Mouse (Mus musculus): ENCODE results near the gene Otud4.
"Not testable (repeated sequence)": the region's sequence is repeated elsewhere in the genome, so short reads cannot be mapped to it uniquely, and the experiment has no call there.

Otud4 gene

DNA sequence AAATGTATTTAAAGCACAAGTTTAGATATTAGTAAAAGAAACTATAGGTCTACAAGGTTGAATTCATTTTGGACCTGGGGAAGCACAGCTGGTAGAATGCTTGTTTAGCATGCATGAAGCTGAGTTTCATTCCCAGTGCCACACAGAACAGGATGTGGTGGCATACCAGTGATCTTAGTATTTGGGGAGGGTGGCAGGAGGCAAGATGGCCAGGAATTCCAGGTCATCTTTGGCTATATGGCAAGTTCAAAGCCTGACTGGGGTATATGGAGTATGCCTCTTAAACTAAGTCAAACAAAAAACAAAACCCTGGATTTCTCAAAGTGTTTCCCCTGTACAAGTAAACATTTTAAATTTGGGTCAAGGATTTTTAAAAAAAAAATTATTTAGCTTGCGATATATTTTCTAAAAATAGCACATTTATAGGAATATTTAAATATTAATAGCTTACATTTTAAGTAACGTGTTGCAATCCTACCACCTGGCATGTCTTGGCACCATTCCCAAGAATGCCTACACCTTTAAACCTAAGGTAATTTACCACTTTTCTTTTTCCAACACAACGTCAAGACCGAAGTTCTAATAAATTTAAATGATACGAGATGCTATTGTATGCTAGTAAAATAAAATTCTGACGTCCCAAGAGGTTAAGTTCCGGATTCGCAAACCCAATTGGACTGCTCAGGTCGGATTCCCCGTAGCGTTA is 1.3 kb upstream of the Otud4 start:
- no peak for DNase-seq (ENCODE audit: low read depth, low spot score)

DNA sequence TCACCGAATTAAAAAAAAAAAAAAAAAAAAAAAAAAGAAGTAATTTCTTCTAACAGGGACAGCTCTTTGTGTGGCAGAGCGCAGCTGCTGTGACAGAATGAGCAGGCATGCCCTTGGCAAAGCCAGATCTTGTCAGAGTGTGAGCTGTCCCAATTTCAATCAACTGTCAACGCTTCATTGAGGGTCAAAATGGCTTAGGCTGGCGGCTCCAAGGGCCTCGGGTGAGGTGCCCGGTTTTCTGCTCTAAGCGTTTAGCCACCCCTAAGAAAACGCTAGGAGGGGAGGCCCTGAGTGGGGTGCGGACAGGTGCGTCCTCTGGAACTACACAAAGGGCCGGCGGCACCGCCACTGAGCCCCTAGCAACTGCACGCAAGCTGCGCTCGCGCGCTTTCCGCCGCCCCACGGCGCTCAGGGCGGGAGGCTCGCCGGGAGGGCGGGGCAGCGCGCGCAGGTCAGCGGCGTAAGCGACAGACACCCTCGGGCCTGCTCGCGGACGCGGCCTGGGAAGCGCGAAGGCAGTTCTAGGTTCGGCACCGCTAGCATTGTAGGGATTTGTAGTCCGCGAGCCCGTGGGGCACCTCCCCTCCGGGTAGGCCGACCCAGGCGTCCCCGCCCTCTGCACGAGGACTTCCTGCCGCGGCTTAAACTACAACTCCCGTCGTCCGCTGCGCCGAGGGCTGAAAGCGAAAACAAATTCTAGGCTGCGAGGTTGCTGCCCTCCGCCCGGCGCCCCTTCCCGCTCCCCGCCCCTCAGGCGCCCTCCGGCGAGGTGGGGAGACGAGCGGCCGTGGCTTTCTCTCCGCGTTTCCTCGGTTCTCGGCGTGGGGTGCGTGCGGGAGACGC is 490 bp upstream of the Otud4 start:
- DNase-seq (ENCODE audit: low read depth, low spot score): peak; percentile 99

DNA sequence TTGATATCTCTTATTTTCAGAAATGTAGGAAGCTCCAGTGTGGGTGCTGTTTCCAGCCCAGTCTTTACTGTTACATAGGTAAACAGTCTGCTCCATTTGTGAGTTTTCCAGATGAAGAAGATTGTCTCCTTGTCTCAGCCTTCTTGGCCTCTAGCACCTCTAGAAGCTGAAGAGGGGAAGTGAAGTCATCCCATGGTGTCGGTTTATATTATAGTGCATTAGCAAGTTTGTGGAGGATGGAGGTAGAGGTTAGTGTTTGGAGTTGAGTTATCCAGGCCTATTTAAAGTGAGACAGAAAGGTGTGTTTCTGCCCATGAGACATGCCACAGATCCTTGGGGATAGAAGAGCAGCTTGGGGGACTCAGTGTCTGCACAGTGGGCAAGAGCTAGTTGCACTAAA is 1.7 kb downstream of the Otud4 start:
- DNase-seq (ENCODE audit: low read depth, low spot score): no peak

DNA sequence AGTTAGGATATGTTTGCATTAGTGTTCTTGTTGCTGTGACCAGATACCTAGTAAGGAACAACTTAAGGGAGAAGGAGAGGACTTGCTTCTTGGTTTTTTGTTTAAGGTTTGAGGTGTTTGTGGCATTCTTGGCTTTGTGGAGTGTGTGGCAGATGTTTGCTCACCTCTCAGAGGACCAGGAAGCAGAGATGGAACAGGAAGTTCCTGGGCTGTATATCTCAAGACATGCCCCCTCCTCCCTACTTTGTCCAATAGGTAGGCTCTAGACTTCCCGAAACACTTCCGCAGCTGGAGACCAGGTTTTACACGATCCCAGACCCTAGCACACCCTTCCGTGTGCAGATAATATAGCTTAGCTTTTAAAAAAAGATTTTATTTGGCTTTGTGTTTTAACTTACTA is 10.2 kb downstream of the Otud4 start:
- peak; percentile 22 for DNase-seq (ENCODE audit: low read depth, low spot score)

DNA sequence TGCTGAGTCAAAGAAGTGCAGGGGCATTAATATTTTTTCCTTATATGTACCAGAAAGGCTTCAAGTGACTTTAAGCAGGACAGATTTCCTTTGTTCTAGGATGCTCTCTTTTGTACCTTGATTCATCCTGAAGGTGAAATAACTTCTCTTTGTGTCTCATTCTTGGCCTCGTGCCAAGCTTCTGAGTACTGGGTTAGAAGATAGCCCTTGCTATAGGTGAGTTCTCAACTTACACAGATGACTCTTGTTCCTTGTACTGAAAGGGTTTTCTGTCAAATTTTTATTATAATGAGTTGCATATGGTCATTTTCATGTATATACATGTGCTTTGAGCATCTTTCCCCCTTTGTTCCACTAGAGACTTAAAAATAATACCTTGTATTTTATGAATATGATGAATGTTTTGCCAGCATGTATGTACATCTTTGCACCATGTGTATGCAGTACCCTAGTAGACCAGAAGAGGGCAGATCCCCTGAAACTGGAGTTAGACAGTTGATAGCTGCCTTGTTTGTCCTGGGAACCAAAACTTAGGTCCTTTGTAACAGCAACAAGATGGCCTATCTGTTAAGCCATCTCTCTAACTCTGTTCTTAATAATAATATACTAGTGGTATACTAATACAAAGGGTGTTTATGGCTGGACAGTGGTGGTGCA is 10.9 kb downstream of the Otud4 start:
- DNase-seq (ENCODE audit: low read depth, low spot score): peak; percentile 79

DNA sequence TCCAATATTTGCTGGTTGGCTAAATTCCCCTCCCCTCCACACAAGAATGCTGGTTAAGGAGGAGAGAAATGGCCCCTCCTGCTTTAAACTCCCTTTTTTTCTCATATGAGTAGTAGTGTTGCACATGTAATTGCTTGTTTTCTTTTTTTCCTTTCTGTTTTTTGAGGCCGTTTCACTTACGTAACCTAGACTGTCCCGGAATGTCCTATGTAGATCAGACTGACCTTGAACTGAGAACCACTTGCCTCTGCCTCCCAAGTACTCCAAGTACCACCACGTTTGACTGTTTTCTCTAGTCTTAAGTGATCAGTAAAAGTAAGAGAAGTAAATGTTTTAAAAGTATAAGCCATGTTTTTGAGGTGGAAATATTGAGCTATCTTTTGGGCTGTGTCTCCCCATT is 14.3 kb downstream of the Otud4 start:
- peak; percentile 48 for DNase-seq (ENCODE audit: low read depth, low spot score)

DNA sequence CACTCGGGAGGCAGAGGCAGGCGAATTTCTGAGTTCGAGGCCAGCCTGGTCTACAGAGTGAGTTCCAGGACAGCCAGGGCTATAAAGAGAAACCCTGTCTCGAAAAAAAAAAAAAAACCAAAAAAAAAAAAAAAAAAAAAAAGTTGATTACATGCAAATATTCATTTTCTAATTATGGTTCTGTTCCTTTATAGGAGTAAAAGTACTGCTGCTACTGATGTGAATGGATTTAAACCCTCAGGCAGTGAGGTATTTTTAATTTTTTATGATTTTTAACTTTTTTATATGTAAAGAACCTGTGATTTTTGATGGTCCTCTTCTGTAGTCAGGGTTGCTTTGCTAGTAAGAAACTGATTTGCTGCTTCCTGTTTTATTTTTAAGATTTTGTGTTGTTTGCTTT is 19.3 kb downstream of the Otud4 start:
- not testable (repeated sequence) for DNase-seq (ENCODE audit: low read depth, low spot score)

DNA sequence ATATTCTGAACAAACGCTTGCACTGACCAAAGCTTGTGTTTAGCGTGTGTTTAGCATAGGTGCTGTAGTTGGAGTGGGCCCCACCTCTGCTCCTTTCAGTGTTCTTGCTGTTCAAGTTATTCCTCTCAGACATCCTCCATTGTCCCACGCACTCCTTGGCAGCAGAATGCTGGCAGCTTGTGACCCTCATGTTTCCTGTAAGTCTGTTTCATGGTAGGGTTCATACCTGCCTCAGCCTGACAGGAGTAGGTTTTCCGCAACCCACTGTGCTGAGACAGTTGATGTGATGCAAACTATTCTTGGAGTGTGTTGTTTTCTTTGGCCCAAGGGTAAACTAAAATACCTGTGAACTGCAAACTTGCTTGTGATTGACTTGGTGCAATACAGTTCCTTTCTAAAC is 37.0 kb downstream of the Otud4 start:
- DNase-seq (ENCODE audit: low read depth, low spot score): no peak

DNA sequence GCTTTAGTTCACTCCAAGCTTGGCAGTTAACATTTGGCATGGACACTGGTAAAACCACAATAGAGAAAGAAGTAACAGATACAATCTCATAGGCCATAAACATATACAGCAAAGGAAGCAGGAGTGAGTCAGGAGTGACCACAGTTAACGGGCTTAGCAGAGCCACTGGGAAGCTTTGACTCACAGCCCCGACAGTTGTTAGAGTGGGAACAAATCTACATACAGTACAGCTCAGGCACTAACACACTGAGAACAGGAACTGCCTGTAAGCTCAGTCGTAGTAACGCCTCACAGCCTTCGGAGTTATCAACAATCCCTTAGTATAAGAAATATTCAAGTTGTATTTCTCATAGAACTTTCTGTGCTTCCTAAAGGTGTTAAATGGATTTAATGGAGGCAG is 39.6 kb downstream of the Otud4 start:
- DNase-seq (ENCODE audit: low read depth, low spot score): no peak

DNA sequence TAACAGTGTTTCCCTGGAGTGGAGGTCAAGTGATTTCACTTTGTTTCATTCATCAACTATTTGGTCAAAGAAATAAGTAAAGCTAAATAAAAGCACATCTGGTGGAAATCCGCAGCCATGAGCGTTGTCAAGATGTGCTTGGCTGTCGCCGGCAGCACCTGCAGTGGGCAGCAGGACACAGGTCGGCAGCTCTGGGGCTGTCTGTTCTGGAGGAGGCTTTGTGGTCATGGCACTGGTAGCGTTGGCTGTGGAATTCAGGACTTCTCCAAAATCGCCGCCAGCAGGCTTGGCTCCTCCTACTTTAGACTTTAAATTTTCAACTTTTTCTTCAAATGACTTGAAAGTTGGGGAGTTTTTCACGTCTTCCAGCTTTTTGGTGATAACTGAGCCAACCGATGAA is 40.7 kb downstream of the Otud4 start:
- DNase-seq (ENCODE audit: low read depth, low spot score): peak; percentile 34

DNA sequence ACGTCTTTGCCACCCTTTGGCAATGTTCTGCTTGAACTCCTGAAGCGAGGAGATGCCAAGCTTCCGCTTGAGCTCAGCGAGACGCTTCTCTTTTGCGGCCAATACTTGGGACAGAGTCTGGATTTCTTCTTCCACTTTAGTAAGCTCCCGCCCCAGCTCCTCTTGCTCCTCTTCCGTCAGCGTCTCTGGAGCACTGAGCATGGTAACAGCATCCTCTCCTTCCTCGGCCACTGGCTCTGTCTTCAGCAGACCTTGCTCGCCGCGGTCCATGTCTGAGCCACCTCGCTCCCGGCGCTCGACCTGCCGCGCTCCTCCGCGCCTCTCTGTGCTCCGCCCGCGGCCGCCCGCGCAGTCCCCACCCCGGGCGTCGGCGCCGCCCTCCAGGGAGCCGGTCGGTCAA is 41.1 kb downstream of the Otud4 start:
- peak; percentile 43 for DNase-seq (ENCODE audit: low read depth, low spot score)

DNA sequence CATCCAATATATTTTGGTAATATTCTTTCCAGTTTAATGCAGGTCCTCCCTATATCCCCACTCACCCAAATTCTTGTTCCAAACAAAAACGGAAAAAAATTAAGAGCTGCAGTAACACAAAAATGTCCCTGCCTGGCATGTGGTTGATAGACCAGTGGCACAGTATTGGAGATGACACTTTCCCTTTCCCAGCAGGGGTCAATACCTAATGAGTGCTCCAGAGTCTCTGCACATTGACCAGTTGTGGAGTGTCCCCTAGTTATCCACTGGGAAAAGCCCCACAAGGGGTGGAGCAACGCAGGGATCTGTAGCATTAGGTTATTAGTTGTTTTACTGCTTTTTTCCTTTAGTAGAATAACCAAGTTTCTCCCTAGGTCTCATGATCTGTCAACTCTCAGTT is 41.5 kb downstream of the Otud4 start:
- no peak for DNase-seq (ENCODE audit: low read depth, low spot score)

DNA sequence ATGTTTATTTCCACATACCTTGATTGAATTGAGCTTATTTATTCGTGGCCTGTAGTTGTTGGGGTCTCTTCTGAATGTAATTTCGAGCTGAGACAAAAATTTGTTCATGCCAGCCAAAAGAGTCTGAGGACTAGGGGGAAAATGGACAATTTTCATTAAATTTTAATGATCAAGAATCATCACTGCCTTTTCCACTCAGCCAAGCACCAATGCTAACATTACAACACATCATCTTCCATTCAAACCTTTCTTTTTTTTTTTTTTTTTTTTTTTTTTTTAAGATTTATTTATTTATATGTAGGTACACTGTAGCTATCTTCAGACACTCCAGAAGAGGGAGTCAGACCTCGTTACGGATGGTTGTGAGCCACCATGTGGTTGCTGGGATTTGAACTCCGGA is 46.5 kb downstream of the Otud4 start:
- not testable (repeated sequence) for DNase-seq (ENCODE audit: low read depth, low spot score)

DNA sequence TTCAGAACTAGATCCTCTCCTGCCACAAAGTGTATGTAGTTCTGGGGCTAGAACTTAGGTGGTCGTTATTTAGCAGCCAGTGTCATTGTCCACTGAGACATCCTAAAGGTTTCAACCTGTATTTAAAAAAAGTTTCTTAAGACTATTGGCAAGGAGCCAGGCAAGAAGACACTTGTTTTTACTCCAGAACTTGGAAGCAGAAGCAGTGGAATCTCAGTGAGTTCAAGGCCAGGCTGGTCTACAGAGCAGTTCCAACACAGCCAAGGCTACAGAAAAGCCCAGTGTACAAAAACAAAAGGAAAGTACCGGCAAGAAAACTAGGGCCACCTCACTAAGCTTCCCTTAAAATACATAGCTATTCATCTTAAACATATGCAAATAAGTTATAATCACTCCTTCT is 53.1 kb downstream of the Otud4 start:
- no peak for DNase-seq (ENCODE audit: low read depth, low spot score)

DNA sequence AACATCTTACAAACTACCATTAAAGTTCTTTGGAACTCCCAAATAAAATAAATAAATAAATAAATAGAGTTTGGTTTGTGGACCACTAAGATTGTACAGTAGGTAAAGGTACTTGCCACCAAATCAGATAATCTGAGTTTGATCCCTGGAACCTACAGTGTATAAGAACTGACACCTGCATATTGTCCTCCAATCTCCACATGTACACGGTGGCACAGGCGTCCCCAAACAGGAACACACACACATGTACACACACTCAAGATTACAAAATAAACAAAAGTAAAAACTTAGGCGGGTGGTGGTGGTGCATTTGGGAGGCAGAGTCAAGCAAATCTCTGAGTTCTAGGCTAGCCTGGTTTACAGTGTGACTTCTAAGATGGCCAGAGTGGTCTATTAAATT is 67.3 kb downstream of the Otud4 start:
- DNase-seq (ENCODE audit: low read depth, low spot score): no peak

DNA sequence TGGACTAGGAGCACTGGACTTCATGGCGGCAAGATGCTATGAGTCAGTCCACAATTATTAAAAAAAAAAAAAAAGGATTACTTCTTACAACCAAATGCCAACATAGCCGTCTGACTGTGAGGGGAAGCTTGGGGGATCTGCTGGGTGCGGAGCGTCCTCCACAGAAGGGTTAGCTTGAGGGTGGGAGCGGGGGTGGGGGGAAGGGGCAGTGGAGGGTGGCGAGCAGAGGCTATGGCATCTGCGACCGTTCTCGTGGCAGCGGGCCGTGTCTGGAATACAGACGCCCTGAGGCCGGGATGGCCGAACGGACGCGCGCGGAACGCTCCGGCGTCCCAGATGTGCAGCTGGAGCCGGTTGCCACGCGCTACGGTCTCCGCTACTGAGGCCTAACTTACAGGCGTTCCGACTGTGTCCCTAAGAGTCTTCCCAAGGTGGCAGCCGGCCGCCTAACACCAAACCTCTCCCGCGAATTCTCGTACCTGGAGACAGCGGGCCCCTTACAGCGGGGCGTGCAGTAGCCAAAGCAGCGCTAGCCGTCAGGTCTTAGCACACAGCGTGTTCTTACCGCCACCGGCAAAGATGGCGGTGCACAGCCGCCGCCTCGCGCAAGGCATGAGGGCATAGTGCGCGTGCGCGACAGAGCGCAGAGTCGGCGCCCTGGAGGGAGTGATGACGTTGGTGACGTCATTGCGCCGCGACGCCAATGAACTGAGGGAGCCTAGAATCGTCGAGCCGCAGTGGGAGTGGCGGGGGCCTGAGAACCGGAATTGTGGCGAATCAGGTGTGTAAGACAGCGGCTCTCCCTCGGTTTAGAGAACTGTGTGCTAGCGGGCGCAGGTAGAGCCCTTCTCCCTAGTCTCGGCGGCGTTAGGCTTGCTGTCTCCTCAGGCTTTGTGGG is 71.9 kb downstream of the Otud4 start, which contains the start of the genes Abce1 and Anapc10:
Gene Abce1, minus strand, starts transcription at position 677 of the 898 bp plus-strand sequence.
Gene Anapc10, plus strand, starts transcription at position 757 of the 898 bp plus-strand sequence.
- DNase-seq (ENCODE audit: low read depth, low spot score): peak; percentile 99

DNA sequence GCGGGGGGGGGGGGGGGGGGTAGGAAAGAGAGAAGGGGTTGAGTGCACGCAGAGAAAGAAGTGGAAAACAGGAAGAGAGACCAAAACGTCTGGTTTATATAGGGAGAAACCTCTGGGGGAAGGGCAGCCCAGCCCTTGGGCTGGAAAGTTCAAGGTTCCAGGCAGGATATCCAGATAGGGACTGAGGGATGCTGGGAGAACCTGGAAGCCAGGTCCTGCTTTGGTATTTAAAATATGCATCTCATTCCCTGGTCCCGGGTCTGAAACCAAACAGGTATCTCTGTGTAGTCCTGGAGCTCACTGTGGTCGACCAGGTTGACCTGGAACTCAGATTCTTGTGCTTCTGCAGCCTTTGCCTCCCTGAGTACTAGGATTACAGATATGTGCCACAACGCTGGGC is 73.3 kb downstream of the Otud4 start:
- DNase-seq (ENCODE audit: low read depth, low spot score): peak; percentile 73

DNA sequence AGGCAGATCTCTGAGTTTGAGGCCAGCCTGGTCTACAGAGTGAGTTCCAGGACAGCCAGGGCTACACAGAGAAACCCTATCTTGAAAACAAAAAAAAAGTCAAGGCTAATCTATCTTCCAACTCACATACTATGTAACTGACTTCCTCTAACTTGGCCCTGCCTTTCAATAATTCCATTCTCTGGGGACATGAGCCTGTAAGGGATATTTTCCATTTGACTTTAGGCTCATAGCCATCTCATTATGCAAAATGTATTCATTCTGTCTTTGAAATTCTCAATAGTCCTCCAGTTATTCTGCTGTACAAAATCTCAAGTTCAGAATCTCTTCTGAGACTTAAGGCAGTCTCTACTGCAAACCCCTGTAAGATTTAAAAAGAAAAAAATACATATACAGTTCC is 82.1 kb downstream of the Otud4 start:
- DNase-seq (ENCODE audit: low read depth, low spot score): no peak

DNA sequence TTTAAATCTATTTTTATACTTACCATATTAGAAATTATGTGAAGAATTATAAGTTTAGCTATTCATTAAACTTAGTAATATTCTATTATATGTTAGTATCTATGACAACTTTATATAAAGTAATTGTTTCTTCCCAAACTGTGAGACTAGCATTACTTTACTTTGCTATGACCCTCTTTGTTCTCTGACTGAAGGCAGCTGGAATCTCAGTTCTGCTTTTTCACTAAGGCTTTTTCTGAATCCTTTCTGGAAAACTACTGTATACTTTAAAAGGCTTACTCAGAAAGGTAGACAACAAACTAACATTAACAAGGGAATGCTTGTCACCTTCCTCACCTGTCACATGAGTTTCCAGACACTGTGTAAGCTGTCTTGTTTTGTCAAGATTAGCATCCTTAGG is 83.9 kb downstream of the Otud4 start:
- DNase-seq (ENCODE audit: low read depth, low spot score): no peak

DNA sequence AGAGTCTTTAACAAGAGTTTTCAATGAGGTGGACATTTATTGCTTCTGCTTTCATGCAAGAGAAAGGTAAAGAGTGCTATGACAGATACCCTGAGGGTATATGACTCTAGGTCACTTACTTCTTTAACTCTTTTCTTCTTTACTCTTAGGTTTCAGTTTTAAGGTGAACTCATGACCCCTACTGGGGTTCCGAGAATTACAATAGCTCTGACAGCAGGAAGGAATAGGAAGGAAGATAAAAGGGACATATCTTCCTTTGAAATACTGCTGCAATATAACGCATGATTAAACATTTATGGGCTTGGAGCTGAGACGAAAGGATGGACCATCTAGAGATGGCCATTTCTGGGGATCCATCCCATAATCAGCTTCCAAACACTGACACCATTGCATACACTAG is 85.2 kb downstream of the Otud4 start:
- peak; percentile 13 for DNase-seq (ENCODE audit: low read depth, low spot score)

Measured in R1 (cell line).